In genomic region chrX:141724391-141724891, GRCm38 (mm10) we compare ENCODE assay signal across 9 mouse cellular contexts. TPM values are rescaled to one million over a fixed set of nuclear protein-coding genes. Genes with fewer than 3 reads are reported as not detected.
DNase-seq lines count a peak whose midpoint lies in the region; ATAC-seq and TF ChIP-seq lines count a peak whose summit lies in the region.
"Had no signal": no experiment of that assay in that cellular context is flagged by ENCODE, and none has a peak within 500 bp of the region (broad histone marks: within the 10 kb centered on the region; RNA-seq: fewer than 3 reads in every experiment).

No protein-coding gene starts in this region.

- H3K36me3 ChIP-seq in kidney, adult 2 months (ENCODE audit: control insufficient read depth, insufficient read depth, low read length): no peaks in the 10 kb centered on the region
- H3K36me3 ChIP-seq in hindbrain, embryonic 14.5 days (replicated peaks; ENCODE audit: control insufficient read depth, insufficient read depth): no peaks in the 10 kb centered on the region
- H3K36me3 ChIP-seq in midbrain, embryonic 15.5 days (replicated peaks): no peaks in the 10 kb centered on the region

- H3K4me2 ChIP-seq in hindbrain, embryonic 14.5 days (replicated peaks): peak overlapping the region; percentile 64
- peak overlapping the region; percentile 66 for H3K4me2 ChIP-seq in midbrain, embryonic 15.5 days

- H3K27me3 ChIP-seq in kidney, adult 2 months (replicated peaks; ENCODE audit: control insufficient read depth, insufficient read depth, low read length): peaks cover 3% of the 10 kb centered on the region
- peaks cover 83% of the 10 kb centered on the region for H3K27me3 ChIP-seq in hindbrain, embryonic 14.5 days (ENCODE audit: control insufficient read depth, insufficient read depth, low read length)
- H3K27me3 ChIP-seq in midbrain, embryonic 15.5 days (replicated peaks): peaks cover 60% of the 10 kb centered on the region

- no peak for TF ChIP-seq CTCF in kidney, adult 2 months (conservative IDR thresholded peaks at IDR 0.05; ENCODE audit: insufficient read depth, insufficient read length, low read depth, low read length)

- H3K9me3 ChIP-seq in hindbrain, embryonic 14.5 days (ENCODE audit: control insufficient read depth, low read length): no peaks in the 10 kb centered on the region
- no peaks in the 10 kb centered on the region for H3K9me3 ChIP-seq in midbrain, embryonic 15.5 days

- H3K4me3 ChIP-seq in kidney, adult 2 months (ENCODE audit: insufficient read depth, low read depth, low read length): peak overlapping the region; percentile 28; the same call in 1 of the 2 replicates
- H3K4me3 ChIP-seq in hindbrain, embryonic 14.5 days (replicated peaks; ENCODE audit: low read length): peak overlapping the region; percentile 42
- peak overlapping the region; percentile 44 for H3K4me3 ChIP-seq in midbrain, embryonic 15.5 days

- no peak for TF ChIP-seq POLR2A in kidney, adult 2 months (IDR thresholded peaks at IDR 0.05; ENCODE audit: low read depth, low read length)

- under 1% methylated on average over 50 of the region's 52 CpGs for WGBS in kidney, adult 2 months
- 16% methylated on average over 52 of the region's 52 CpGs for WGBS in hindbrain, embryonic 14.5 days
- WGBS in midbrain, embryonic 15.5 days: 27% methylated on average over 52 of the region's 52 CpGs

- no peak for DNase-seq in kidney, adult 2 months
- no peak for DNase-seq in kidney, adult 9 months
- DNase-seq in embryo, embryonic 10 days (ENCODE audit: low spot score): peak; percentile 18
- no peak for DNase-seq in hindbrain, embryonic 14.5 days (ENCODE audit: low spot score)
- no peak for DNase-seq in gastrocnemius, postnatal 10 days
- DNase-seq in lung, postnatal 4 days: no peak

- H3K27ac ChIP-seq in kidney, adult 2 months (ENCODE audit: insufficient read depth, low read depth, low read length): no peak overlapping the region
- no peak overlapping the region for H3K27ac ChIP-seq in hindbrain, embryonic 14.5 days
- H3K27ac ChIP-seq in midbrain, embryonic 15.5 days: no peak overlapping the region
- H3K27ac ChIP-seq: macrophage had no signal

- H3K4me1 ChIP-seq in kidney, adult 2 months (ENCODE audit: control insufficient read depth, insufficient read depth, low read length): no peaks in the 10 kb centered on the region
- H3K4me1 ChIP-seq in hindbrain, embryonic 14.5 days (replicated peaks; ENCODE audit: control insufficient read depth, insufficient read depth, low read length): peaks cover 4% of the 10 kb centered on the region
- H3K4me1 ChIP-seq in midbrain, embryonic 15.5 days: peaks cover 14% of the 10 kb centered on the region

- peak overlapping the region; percentile 31 for H3K9ac ChIP-seq in hindbrain, embryonic 14.5 days
- H3K9ac ChIP-seq in midbrain, embryonic 15.5 days: peak overlapping the region; percentile 14; the same call in 1 of the 2 replicates

- peak; percentile 49; the same call in 1 of the 2 replicates for ATAC-seq in hindbrain, embryonic 14.5 days (ENCODE audit: low FRiP score)
- ATAC-seq in midbrain, embryonic 15.5 days (replicated peaks): peak; percentile 63
- ATAC-seq in megakaryocyte-erythroid progenitor cell, adult 5-6 weeks (replicated peaks; ENCODE audit: low FRiP score, low TSS enrichment, poor library complexity, severe bottlenecking): no peak

RNA-seq across cellular contexts. Expression of gene Irs4, which starts 0.6 kb away (rescaled TPM):
- not detected in 2 replicates for polyA plus RNA-seq in kidney, adult 2 months (2012; rRNA removed)
- 1.7 and 2.2 TPM in 2 replicates for polyA plus RNA-seq in hindbrain, embryonic 14.5 days (2014; fragmentation: Nextera tagmentation; extraction: Ambion mirVana)
- 2.7 and 2.9 TPM in 2 replicates for polyA plus RNA-seq in midbrain, embryonic 15.5 days (2015; fragmentation: Nextera tagmentation; extraction: Ambion mirVana)
- total RNA-seq in gastrocnemius, postnatal 10 days (2021): not detected
- total RNA-seq in megakaryocyte-erythroid progenitor cell, adult 5-6 weeks (2014; fragmentation: Nextera tagmentation): not detected in 2 replicates
- total RNA-seq in megakaryocyte-erythroid progenitor cell, adult 5-6 weeks (2017): not detected in 2 replicates
- polyA plus RNA-seq: macrophage had no signal
